Mouse (Mus musculus): ENCODE data around the gene Ugp2. TPM values are rescaled to one million over a fixed set of nuclear protein-coding genes. Genes with fewer than 3 reads are reported as not detected.

Gene Ugp2
- 71.0 TPM for polyA plus RNA-seq (2014; fragmentation: Illumina TruSeq; extraction: RNeasy Lipid Tissue Mini Kit (QIAGEN cat#74804); ENCODE audit: insufficient read depth, low read depth, low replicate concordance)

GRCm38 (mm10) chr11:21371122-21371806, at the start of gene Ugp2:
Gene Ugp2, minus strand, starts transcription at chr11:21371201.

Other genes with a start within 250 kb of the Ugp2 start
- 22.4 TPM for gene Vps54, start 131.9 kb downstream of the Ugp2 start, polyA plus RNA-seq (2014; fragmentation: Illumina TruSeq; extraction: RNeasy Lipid Tissue Mini Kit (QIAGEN cat#74804); ENCODE audit: insufficient read depth, low read depth, low replicate concordance)
- gene Wdpcp, start 201.0 kb upstream of the Ugp2 start, polyA plus RNA-seq (2014; fragmentation: Illumina TruSeq; extraction: RNeasy Lipid Tissue Mini Kit (QIAGEN cat#74804); ENCODE audit: insufficient read depth, low read depth, low replicate concordance) = 6.4 TPM
- gene Mdh1, start 201.2 kb upstream of the Ugp2 start, polyA plus RNA-seq (2014; fragmentation: Illumina TruSeq; extraction: RNeasy Lipid Tissue Mini Kit (QIAGEN cat#74804); ENCODE audit: insufficient read depth, low read depth, low replicate concordance) = 149 TPM